In the genomic region with DNA sequence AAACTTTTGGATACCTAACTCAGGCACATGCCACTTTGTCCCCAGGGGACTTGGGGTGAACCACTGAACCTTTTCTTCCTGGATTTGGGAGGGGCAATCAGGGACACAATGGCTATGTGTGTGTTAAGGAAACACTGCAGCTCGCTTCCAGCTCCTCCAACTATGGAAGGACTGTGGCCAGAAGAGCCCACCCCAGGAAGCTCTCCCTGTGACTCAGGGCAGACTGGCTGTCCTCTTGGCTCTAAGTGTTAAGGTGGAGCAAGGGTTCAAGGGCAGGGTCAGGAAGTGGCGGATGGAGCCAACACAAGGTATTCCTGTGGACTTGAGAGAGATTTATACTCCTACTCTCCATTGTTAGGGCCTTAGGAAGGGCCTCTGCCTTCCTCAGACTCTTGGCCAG, we compare ENCODE assay signal across 11 mouse cellular contexts.
A peak's percentile ranks its signal among the peaks of the same experiment; 100 is the strongest.
DNase-seq lines count a peak whose midpoint lies in the region; ATAC-seq lines count a peak whose summit lies in the region.
"Had no signal": no experiment of that assay in that cellular context is flagged by ENCODE, and none has a peak within 500 bp of the region (broad histone marks: within the 10 kb centered on the region; RNA-seq: fewer than 3 reads in every experiment).

No protein-coding gene starts in this region.

- ATAC-seq in heart, embryonic 12.5 days (ENCODE audit: insufficient number of reproducible peaks, low FRiP score) = no peak
- no peak for ATAC-seq in megakaryocyte progenitor cell, adult 5-6 weeks (replicated peaks; ENCODE audit: poor library complexity)
- ATAC-seq: CD4-positive, CD25-positive, alpha-beta regulatory T cell, adult 4 months; forebrain, embryonic 16.5 days had no signal

- no peaks in the 10 kb centered on the region for H3K27me3 ChIP-seq in heart, embryonic 12.5 days (replicated peaks)
- H3K27me3 ChIP-seq in forebrain, embryonic 10.5 days (ENCODE audit: poor library complexity, severe bottlenecking) = no peaks in the 10 kb centered on the region; the same call in 1 of the 2 replicates

- 46% methylated on average over 2 of the region's 2 CpGs for WGBS in heart, embryonic 12.5 days
- 63% methylated on average over 2 of the region's 2 CpGs for WGBS in forebrain, embryonic 10.5 days

- no peaks in the 10 kb centered on the region for H3K9me3 ChIP-seq in heart, embryonic 12.5 days (replicated peaks)
- H3K9me3 ChIP-seq in forebrain, embryonic 10.5 days = no peaks in the 10 kb centered on the region

- H3K9ac ChIP-seq in heart, embryonic 12.5 days = no peak overlapping the region

- H3K4me1 ChIP-seq in heart, embryonic 12.5 days (replicated peaks) = peaks cover 15% of the 10 kb centered on the region; the same call in 1 of the 2 replicates
- H3K4me1 ChIP-seq in forebrain, embryonic 10.5 days = peaks cover 18% of the 10 kb centered on the region

- no peaks in the 10 kb centered on the region for H3K36me3 ChIP-seq in heart, embryonic 12.5 days
- H3K36me3 ChIP-seq in forebrain, embryonic 10.5 days (replicated peaks) = no peaks in the 10 kb centered on the region

- peak; percentile 99 for DNase-seq in heart, adult 11 months
- peak; percentile 14 for DNase-seq in R1 (ENCODE audit: low read depth, low spot score)
- peak; percentile 69 to 88 for DNase-seq in heart, adult 9 months (ENCODE audit: low spot score in 2 of 2)
- peak; percentile 40 to 57 for DNase-seq in kidney, postnatal 4 days
- no peak for DNase-seq in cerebellum, adult 9-11 months
- DNase-seq in forebrain, embryonic 10.5 days (ENCODE audit: extremely low spot score, low spot score) = no peak
- DNase-seq: retina, postnatal 1 day had no signal

- no peak overlapping the region for H3K4me3 ChIP-seq in heart, embryonic 12.5 days
- H3K4me3 ChIP-seq in forebrain, embryonic 10.5 days = no peak overlapping the region

- H3K27ac ChIP-seq in heart, embryonic 12.5 days (ENCODE audit: poor library complexity, severe bottlenecking) = no peak overlapping the region
- no peak overlapping the region for H3K27ac ChIP-seq in forebrain, embryonic 10.5 days

- no peak overlapping the region for H3K4me2 ChIP-seq in heart, embryonic 12.5 days

Comparison
In these comparisons a context has a peak if more than half of its experiments do, and no peak if none do; other contexts are left out.
1. DNase-seq: peak in heart, adult 11 months (single experiment), R1 (single experiment), heart, adult 9 months (2 of 2) and kidney, postnatal 4 days (2 of 2); none in cerebellum, adult 9-11 months (single experiment) and forebrain, embryonic 10.5 days (single experiment).